Mouse (Mus musculus) C2C12 (cell line): ENCODE data around the gene Tulp2.

Source experiments
- CEBPB ChIP-seq: IDR thresholded peaks from one replicate; pipeline ENCODE4 v1.6.1; 2011; ENCODE audit warnings: low read depth, mild to moderate bottlenecking, control low read depth, moderate library complexity
- CTCF ChIP-seq: IDR thresholded peaks from one replicate; pipeline ENCODE4 v1.5.1; 2011; ENCODE audit not compliant: control insufficient read depth, insufficient read depth, insufficient read length
- MAX ChIP-seq: IDR thresholded peaks from one replicate; pipeline ENCODE4 v1.6.1; 2011; ENCODE audit warnings: mild to moderate bottlenecking, control low read depth
- MYOD1 ChIP-seq: IDR thresholded peaks from one replicate; pipeline ENCODE4 v1.6.1; 2011; ENCODE audit warnings: low read depth; ENCODE audit not compliant: control insufficient read depth, insufficient read length
- MYOG ChIP-seq: IDR thresholded peaks from one replicate; pipeline ENCODE4 v1.6.1; 2011; ENCODE audit not compliant: control insufficient read depth, insufficient read length; ENCODE audit errors: extremely low read depth
- USF1 ChIP-seq: IDR thresholded peaks from one replicate; pipeline ENCODE4 v1.6.1; 2011; ENCODE audit warnings: low read depth, mild to moderate bottlenecking, control low read depth, moderate library complexity

- TF ChIP-seq CTCF (no peak), USF1 (no peak), MAX (no peak), MYOG (no peak), CEBPB (no peak), MYOD1 (no peak)
Measured at GRCm38 (mm10) chr7:45492951-45493350, 11.3 kb downstream of the Tulp2 start.
